In genomic region chr1:171840450-171841023, GRCm38 (mm10) we compare ENCODE assay signal across 10 mouse cellular contexts. TPM values are rescaled to one million over a fixed set of nuclear protein-coding genes. Genes with fewer than 3 reads are reported as not detected.
A peak's percentile ranks its signal among the peaks of the same experiment; 100 is the strongest.
DNase-seq lines count a peak whose midpoint lies in the region; ATAC-seq and TF ChIP-seq lines count a peak whose summit lies in the region.
"Had no signal": no experiment of that assay in that cellular context is flagged by ENCODE, and none has a peak within 500 bp of the region (broad histone marks: within the 10 kb centered on the region; RNA-seq: fewer than 3 reads in every experiment).

No protein-coding gene starts in this region.

- ATAC-seq in cerebellum, adult (ENCODE audit: insufficient number of reproducible peaks, low FRiP score, low TSS enrichment), result no peak

- peak overlapping the region; percentile 33 for H3K4me3 ChIP-seq in liver, adult 2 months (ENCODE audit: insufficient read depth, low read depth, low read length)
- no peak overlapping the region for H3K4me3 ChIP-seq in small intestine, adult 2 months (ENCODE audit: low read depth, low read length)

- no peaks in the 10 kb centered on the region for H3K27me3 ChIP-seq in liver, adult 2 months (ENCODE audit: control insufficient read depth, insufficient read depth, low read length)
- no peaks in the 10 kb centered on the region for H3K27me3 ChIP-seq in small intestine, adult 2 months (ENCODE audit: control insufficient read depth, insufficient read depth, low read length)

- no peak overlapping the region for H3K9ac ChIP-seq in liver, adult 2 months (ENCODE audit: low read depth, low read length)

- no peak for TF ChIP-seq CTCF in liver, adult 2 months (IDR thresholded peaks at IDR 0.05; ENCODE audit: low read depth, low read length)
- no peak for TF ChIP-seq CTCF in small intestine, adult 2 months (IDR thresholded peaks at IDR 0.05; ENCODE audit: extremely low read depth, insufficient read length, insufficient replicate concordance, low read depth, low read length)

- H3K36me3 ChIP-seq in liver, adult 2 months (ENCODE audit: control insufficient read depth, insufficient read depth, low read length), result no peaks in the 10 kb centered on the region
- H3K36me3 ChIP-seq in small intestine, adult 2 months (ENCODE audit: control insufficient read depth, insufficient read depth, low read length), result no peaks in the 10 kb centered on the region

- H3K27ac ChIP-seq in liver, adult 2 months (replicated peaks; ENCODE audit: insufficient read depth, low read depth, low read length), result peak overlapping the region; percentile 52
- peak overlapping the region; percentile 56; the same call in 1 of the 2 replicates for H3K27ac ChIP-seq in small intestine, adult 2 months (ENCODE audit: insufficient read depth, low read depth, low read length)

- peaks cover 3% of the 10 kb centered on the region; the same call in 1 of the 2 replicates for H3K4me1 ChIP-seq in liver, adult 2 months (ENCODE audit: control insufficient read depth, insufficient read depth, low read length)
- H3K4me1 ChIP-seq in small intestine, adult 2 months (ENCODE audit: control insufficient read depth, insufficient read depth, insufficient read length, low read length), result no peaks in the 10 kb centered on the region

- peak; percentile 72 for DNase-seq in CD4-positive helper T cell, adult 2 months (ENCODE audit: low read depth, low spot score)
- DNase-seq in MEL-GATA-1-ER (ENCODE audit: extremely low read depth, low read depth), result peak; percentile 47
- DNase-seq in liver, adult 2 months (ENCODE audit: extremely low read depth, low read depth, low spot score), result peak; percentile 24
- no peak for DNase-seq in left cerebral cortex, postnatal 14 days (ENCODE audit: low spot score in 2 of 2)
- no peak for DNase-seq in ovary, adult 18-20 months (ENCODE audit: low spot score)
- DNase-seq: gastrocnemius, postnatal 10 days; midbrain, embryonic 14.5 days; right cerebral cortex, postnatal 14 days had no signal

- intact Hi-C loops in left cerebral cortex, postnatal 14 days (cut with DNase I), result no loop called here

- WGBS in liver, adult 2 months, result 55% methylated on average over 4 of the region's 4 CpGs
- 56% methylated on average over 4 of the region's 4 CpGs for WGBS in small intestine, adult 2 months

- H3K79me2 ChIP-seq in liver, adult 2 months (ENCODE audit: control insufficient read depth, insufficient read depth, low read length), result no peaks in the 10 kb centered on the region

- TF ChIP-seq POLR2A in liver, adult 2 months (IDR thresholded peaks at IDR 0.05; ENCODE audit: extremely low read depth, insufficient read depth, low read length), result no peak
- TF ChIP-seq POLR2A in small intestine, adult 2 months (IDR thresholded peaks at IDR 0.05; ENCODE audit: low read depth, low read length), result no peak

RNA-seq across cellular contexts. Expression of gene Cd84, which starts 1.0 kb away (rescaled TPM):
- 6.2 and 8.9 TPM in 2 replicates for total RNA-seq in liver, adult 2 months (2014; rRNA removed)
- polyA plus RNA-seq in liver, adult 2 months (2012; rRNA removed), result 0.55 and 1.2 TPM in 2 replicates
- 0.55 and 0.63 TPM in 2 replicates for polyA plus RNA-seq in small intestine, adult 2 months (2012; rRNA removed)
- 1 to 10 TPM; 1.8 to 2.0 TPM for total RNA-seq in left cerebral cortex, postnatal 14 days (2021)

RNA-seq across cellular contexts. Expression of gene Gm10521, which starts 54.9 kb away (rescaled TPM):
- total RNA-seq in liver, adult 2 months (2014; rRNA removed), result 0.37 and 0.40 TPM in 2 replicates
- 0.19 and 0.38 TPM in 2 replicates for polyA plus RNA-seq in liver, adult 2 months (2012; rRNA removed)
- 0.09 and 0.29 TPM in 2 replicates for polyA plus RNA-seq in small intestine, adult 2 months (2012; rRNA removed)
- under 1 TPM in 1 of 2 experiments, not detected in 1; 0.13 TPM for total RNA-seq in left cerebral cortex, postnatal 14 days (2021)
- polyA plus RNA-seq: midbrain, embryonic 14.5 days had no signal

Comparison
In these comparisons a context has a peak if more than half of its experiments do, and no peak if none do; other contexts are left out.
1. DNase-seq: peak in CD4-positive helper T cell, adult 2 months (single experiment), MEL-GATA-1-ER (single experiment) and liver, adult 2 months (single experiment); none in left cerebral cortex, postnatal 14 days (0 of 2) and ovary, adult 18-20 months (single experiment).